Mouse (Mus musculus) WW6 (cell line): Measurements from ENCODE around the gene Pex7.

Source experiments
- DNase-seq: peaks from one replicate; pipeline ENCODE4 v3.0.0-alpha.2; 2013; ENCODE audit warnings: low read depth, low spot score

Pex7 gene

DNA sequence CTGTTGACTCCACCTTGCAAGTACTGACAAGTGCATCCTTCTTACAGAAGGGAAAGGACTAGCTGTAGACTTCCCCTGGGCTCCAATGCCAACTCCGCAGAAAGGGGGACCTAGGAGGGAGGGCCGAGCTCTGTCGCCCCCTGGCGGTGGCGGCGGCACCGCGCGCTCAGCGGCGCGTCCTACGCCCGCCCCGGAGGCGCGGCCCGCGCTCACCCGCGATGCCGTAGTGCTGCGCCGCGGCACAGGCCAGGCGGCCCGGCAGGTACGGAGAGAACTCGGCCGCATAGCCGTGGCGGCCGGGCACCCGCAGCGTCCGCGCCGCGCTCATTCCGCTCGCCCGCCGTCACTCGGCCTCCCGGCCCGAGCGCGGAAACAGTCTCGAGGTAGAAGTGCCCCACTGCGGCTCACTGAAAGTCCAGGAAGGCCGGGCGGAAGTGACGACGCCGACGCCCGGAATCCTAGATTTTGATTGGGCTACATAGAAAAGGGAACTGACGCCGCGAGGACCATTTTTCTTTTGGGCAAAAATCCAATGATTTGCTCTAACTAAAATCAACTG lies at the start of gene Pex7:
Gene Pex7 (minus strand): TSS at position 444 of the 559 bp plus-strand sequence.
- DNase-seq, result peak; percentile 79

DNA sequence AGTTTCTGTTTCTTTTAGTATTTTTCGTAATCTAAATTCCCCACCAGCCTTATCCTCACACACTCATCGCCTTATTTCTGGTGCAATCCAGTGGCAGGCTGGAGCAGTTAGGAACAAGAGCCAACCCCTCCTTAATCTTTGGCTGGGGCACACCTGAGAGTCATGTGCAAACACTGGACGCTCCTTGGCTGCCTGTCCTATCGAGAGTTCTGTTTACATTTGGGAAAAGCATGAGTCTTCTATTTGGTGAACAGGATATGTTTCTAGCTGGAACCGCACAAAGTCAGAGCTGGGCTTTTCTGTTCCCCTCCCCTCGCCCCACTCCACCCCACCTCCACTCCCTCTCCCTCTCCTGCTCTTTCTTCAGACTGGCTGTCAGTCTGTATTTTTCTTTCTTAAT lies 49.3 kb upstream of the Pex7 start:
- DNase-seq, result no peak

DNA sequence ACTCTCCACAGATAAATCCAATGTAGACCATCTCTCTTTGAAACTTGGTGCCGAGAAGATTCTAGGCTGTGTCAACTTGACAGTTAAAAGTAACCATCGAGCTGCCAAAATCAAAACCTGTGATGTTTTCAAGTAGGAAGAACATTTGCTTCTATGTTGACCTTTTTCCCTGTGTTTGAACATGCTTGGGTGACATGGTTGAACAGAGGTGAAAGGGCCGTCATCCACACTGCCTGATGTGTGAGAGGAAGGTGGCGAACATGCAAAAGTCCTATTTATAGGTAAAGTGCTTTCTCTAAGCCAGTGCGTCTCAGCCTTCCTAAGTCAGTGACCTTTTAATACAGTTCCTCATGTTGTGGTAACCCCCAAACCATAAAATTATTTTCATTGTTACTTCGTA lies 48.3 kb upstream of the Pex7 start:
- no peak for DNase-seq

DNA sequence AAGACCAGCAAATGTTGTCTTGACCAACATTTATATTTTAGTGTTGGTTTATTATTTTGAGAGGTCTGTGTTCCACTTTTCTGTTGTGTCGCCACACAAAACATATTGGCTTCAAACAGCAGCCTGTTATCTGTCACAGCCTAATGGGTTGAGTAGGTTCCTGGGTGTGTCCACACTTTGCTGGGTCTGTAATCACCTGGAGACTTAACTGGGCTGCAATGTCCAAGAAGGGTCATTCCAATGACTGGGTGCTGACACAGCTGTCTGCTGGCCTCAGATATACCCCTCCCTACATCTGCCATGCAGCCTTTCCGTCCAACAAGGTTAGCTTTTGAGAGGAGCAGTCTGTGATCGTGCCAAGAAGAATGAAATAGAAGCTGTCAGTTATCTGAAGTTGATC lies 47.1 kb upstream of the Pex7 start:
- DNase-seq, result no peak

DNA sequence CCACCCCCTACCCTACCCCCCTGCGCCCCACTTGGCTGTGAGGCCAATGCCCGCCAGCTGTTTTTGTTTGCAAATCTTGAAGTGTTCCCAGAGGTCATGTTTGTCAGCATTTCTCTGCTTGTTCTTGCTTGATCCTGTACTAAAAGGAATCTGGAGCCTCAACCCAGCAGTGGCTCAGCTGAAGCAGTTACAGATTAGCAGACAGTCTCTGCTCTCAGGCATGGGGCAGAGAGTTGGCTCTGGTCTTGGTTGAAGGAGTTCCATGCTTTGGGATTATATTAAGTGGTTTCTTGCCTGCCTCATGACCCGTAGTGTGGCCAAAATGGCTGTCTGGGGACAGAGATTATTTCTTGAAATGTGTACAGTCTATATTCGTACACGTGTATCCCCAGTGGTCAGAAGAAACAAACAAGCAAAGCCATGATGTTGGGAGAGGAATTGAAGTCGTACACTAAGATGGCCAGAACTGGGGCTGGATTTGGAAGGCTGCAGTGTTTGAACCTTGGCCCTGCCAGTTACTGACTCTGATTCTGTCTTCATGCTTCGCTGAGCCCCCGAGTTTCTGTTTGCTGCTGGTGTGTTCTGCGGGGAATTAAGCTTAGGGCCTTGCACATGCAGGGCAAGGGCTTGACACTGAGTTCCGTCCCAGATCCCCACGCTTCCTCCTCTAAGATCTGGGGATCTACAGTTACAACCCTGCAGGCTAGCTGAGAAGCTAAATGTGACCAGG lies 45.7 kb upstream of the Pex7 start:
- DNase-seq, result no peak

DNA sequence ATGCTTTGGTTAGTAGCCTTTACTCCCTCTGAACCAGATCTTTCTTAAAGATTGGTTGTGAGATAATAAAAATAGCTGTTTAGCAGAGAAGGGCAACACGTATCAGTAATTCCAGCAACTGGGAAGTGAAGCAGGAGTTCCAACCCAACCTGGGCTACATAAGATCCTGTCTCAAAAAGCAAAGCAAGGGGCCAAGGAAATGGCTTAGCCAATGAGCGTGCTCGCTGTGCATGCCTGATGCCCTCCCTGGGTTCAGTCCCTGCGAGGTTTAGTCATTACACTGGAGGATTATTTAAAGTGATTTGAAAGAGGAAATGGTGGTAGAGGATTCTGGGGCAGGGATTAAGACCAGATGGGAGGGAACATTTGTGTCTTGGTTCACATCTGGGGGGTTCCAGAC lies 41.6 kb upstream of the Pex7 start:
- DNase-seq, result no peak

DNA sequence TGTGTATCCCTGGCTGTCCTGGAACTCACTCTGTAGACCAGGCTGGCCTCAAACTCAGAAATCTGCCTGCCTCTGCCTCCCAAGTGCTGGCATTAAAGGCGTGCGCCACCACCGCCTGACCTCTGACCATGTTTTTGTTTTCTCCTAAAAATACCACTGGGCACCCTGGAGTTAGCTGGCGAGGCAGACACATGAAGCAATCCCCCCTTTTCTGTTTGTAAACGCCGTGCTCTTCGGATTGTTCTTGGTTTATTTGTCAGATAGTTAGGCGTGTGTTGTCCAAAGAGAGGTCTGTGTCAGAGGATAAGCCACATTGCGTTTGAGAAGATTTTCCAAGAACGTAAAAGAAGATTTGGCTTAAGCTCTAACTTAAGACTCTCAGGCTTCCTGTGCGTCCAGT lies 40.9 kb upstream of the Pex7 start:
- no peak for DNase-seq

DNA sequence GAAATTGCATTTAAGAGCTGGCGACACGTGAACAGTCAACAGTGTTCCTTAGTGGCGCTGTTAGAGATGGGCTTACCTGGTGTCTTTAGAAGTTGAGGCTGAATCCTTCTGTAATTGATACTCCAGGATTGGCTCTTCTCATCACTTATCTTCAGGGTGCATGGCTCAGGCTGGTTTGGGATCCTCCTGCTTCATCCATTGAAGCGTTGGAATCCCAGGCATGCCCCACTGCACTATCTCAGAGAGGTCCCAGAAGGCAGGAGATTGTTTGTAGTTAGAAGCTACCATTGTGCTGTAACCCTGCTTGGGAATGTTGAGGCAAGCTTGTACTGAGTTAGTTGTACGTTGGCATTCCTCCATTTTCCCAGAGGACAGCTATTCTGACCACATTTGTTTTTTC lies 40.4 kb upstream of the Pex7 start:
- no peak for DNase-seq

DNA sequence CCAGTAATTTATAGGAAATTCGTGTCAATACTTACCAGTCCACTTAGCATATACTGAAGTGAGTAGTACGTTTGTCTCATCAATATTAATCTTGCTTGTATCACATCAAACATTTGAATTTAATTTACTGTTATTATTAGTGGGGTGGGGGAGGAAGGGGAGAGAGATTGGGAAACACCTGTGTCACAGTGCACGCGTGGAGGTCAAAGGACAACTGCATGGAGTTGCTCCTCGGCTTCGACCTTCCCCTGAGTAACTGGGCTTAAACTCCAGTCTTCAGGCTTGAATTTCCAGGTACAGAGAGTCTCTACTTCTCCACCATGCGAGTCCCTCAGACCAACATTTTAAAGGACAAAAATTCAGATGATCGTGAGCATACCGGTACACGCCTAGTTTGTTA lies 40.0 kb upstream of the Pex7 start:
- no peak for DNase-seq

DNA sequence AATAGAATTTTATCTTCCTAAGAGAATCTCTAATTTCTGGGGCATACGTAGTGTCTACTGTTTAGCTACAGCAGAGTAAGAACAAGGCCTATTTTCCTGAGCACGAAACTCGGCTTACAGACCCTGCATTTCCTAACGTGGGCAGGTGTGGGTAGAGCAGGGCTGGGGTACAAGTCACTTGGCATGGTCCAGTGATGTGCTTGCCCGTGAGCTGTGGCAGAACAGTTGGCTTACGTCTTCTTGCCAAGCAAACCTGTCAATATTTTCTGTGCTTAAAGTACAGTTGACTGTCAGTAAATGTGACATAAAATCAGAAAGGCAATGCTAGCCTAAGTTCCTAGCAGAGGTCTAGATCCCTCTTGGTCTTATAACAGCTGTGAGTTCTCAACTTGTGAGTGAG lies 39.2 kb upstream of the Pex7 start:
- no peak for DNase-seq

DNA sequence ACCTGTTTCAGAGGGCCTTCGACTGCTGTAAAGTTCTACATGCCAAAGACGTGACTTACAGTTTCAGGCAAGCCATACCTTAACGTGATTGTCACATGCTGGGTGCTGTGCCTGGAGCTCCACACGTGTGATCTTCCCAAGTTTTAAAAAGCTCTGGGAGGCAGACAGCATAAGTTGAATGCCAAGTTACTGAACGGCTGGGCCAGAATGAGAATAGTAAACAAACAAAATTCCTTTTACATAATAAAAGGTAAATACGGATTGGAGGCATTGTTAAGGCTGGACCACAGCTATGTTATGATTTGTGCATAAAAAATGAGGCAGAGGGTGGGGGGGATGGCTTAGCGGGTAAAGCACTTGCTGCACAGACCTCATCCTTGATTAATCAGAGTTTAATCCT lies 38.2 kb upstream of the Pex7 start:
- DNase-seq, result no peak

DNA sequence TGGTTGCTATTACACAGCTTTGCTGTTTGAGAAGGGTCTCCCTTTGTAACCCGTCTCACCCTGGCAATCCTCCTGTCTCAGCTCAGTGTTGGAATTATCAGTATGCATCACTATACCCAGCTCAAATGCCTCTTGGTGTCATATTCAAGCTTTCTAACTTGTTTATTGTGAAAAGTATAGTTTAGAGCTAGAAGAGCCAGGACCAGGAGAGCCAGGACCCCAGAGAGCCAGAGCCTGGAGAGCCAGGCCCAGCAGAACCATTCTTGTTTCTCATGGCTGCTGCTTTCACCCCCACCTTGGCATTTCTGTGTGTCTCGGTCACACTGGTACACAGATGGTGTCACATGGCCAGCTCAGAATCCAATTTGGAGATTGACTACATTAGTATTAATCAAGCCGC lies 35.1 kb upstream of the Pex7 start:
- DNase-seq, result no peak

DNA sequence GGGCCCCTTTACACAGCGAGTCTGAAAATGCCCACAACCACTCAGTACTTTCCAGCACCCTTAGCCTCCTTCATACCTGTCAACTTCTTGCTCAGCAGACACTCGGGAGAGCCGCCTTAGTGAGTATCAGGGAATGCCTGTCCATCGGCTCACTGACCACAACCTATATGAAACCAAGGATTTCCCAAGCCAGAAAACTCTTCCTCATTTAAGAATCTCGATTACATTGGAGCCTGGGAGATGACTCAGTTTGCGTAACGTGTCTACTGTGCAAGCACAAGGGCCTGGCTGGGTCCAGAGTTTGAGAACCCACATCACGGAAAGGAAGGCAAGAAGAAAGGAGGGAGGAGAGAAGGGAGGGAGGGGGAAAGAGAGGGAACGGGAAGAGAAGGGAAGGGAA lies 34.4 kb upstream of the Pex7 start:
- no peak for DNase-seq

DNA sequence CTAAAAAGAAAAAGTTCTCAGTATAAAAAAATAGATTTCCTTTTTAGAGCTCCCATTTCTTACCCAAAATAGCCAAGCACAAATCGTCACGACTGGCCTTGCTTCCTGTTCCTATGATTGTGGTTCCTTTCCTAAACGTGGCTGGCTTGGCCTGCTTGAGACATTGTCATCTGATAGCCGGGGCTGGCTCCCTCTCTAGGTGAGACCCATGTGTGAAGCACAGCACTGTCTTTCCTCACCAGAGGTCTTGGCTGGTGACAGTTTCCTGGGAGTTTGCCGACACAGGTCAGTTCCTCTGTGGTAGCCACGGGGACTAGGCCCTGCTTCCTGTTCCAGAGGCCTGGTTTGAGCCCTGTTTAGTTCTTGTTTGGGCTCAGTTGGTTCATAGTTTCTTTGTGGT lies 33.6 kb upstream of the Pex7 start:
- no peak for DNase-seq

DNA sequence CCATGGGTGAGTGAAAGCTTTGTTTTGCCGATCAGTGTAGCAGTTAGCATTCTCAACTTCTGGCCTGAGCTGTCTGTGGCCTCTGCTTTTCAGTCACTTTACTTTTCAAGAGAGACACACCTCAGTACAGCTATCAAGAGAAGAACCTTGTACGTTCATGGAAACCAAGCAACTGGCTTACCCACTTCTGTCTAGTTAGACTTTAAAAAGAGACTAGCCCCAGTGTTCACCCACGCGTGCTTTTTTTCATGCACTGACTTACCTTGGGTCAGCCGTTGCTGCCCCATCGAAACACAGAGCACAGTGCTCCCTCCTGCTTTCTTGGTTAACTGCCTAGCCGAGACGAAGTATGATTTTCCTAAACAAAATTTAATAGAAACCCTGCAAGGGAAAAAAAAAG lies 33.1 kb upstream of the Pex7 start:
- DNase-seq, result no peak

DNA sequence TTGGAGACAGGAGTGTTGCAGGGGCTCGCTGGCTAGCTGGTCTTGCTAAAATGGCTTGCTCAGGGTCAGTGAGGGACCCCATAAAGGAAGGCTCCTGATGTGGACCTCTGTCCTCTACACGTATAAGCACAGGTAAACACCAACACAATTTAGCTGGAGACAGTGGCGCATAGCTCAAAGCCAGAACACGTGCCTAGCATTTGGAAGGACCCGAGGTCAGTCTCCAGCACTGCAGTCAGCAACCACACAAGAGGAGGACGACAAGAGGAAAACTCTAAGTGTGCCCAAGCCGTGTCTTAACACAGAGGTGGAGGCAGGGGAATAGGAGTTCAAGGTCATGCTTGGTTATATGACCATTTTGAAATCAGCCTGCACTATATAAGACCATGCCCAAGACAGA lies 32.6 kb upstream of the Pex7 start:
- no peak for DNase-seq

DNA sequence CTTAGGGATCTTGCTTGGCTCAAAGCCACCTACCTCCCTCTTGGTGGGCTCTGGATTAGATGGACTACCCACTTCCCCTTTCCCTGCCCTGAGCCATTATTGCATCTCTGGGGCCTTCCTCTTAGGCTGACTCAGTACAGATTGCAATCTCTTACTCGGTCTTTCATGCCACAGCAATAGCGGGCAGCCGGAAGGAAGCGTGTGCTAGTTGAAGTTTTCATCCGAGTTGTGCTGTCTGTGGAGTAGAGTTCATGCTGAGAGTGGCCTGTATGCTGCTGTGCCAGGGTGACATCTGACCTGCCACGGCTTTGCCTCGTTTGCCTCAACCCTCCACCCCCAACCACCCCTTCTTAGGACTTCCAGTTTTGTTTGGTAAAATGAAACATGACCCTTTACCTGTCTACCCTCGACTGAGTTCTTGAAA lies 31.8 kb upstream of the Pex7 start:
- no peak for DNase-seq

DNA sequence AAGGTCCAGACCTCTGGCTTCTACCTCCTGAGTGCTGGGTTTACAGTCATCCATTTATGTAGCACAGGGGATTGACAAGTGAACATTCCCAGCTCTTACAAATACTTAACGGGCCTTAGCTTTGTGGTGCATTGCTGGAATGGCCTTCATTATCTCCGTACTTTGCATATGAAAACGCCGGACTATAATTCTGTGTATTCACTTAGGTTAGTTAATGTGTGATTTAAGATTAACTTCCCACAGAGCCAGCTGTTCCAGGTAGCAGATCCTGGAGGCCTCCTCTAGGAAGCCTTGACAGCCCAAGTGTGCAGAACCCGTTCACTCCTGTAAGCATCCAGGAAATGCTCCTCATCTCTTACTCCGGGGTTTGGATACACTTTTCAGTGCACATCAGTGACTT lies 31.2 kb upstream of the Pex7 start:
- DNase-seq, result no peak

DNA sequence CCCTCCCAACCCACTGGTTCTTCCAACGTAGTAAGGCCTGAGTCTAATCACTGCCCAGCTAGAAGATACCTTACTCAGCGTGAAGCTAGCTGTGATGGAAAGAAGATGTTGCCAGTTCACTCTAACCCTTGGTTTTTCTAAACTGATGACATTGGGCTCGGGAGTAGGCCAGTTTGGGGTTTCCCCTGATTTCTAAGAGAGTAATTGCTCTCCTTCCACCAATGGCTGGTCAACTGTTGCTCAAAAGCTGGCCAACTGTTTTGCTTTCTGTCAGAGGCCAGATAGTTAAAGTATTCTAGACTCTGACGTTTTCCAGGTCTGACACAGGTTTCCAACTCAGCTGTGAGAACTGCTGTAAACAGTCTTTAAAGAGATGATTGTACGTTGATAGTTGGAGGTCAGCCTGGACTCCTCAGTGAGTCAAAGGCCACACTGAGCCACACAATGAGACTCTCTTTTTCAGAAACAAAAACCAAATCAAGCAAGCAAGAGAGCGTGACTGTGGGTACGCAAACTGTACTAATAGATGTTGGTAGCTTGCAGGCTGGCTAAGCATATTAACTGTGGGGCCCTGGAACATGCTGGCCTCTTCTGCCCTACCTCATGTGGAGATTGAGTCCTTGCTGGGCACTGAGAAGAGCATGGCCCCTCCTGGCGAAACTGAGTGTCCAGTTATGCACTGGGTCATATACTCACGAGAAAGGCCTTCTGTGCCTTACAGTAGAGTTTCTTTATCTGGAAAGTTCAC lies 29.6 kb upstream of the Pex7 start:
- DNase-seq, result no peak

DNA sequence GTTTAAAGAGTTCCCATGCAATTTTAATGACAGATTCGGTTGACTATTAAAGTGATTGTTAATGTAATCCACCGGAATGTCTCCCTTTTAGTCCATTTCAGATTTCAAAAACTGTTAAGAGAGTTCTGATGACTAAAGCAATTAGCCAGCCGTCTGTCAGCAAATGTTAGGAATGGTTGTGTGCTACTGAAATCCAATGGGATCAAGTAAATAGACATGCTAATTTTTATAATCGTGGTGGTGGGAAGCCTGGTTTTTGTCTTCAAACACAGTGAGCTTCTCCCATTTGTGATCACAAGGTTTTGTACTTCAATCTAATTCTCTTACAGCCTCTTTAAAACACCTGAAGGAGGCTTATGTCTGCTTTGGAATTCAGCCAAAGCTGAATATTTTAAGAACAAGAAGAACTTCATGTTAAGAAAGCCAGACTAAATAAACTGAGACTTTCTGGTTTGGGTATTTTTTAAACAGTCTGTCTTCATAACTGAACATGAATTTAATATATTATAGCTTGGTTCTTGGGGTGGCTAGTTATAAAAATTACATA lies 28.4 kb upstream of the Pex7 start:
- no peak for DNase-seq

DNA sequence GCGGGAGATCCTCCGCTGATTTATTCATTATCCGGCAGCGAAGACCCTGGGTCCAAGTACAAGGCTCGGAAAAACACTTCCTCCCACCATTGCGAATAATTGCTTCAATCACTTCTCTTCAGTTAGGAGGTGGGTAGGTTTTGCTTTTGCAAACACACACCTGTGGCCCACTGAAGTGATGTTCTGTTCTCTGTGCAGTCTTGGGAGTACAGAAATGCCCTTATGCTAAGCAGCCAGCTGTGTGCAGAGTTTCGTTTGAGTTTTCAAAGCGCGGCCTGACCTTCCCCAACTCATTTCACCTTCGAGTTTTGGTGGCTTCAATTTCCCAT lies 27.8 kb upstream of the Pex7 start:
- DNase-seq, result no peak

DNA sequence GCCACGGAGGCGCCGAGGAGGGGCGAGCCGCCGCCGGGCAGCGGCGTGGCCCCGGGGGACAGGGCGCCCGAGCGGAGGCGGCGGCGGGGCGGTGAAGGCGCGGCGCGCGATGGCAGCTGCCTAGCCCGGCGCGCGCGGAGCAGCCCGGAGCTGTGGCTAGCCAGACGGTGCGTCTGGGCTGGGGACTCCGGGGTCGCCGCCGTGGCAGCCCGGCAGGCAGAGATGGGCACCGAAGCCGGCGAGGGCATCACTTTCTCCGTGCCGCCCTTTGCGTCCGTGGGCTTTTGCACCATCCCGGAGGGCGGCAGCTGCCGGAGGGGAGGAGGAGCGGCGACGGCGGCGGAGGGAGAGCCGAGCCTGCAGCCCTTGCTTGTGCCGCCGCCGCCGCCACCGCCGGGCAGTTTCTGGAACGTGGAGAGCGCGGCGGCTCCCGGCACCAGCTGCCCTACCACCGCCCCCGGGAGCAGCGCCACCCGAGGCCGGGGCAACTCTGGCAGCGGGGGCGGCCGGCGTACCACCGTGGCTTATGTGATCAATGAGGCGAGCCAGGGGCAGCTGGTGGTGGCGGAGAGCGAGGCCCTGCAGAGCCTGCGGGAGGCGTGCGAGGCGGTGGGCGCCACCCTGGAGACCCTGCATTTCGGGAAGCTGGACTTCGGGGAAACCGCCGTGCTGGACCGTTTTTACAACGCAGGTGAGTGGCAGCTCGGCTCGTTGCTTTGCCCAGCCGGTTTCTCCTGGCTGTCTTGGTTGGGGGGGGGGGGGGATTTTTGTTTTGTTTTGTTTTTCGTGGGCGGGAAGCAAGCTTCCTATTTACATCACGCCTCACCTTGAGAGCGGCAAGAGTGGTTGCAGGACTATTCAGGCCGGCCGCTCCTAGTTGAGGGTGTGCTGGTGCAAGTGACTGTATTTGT lies 27.1 kb upstream of the Pex7 start, which contains the start of gene Map3k5:
Gene Map3k5 (plus strand): TSS at position 89 of the 911 bp plus-strand sequence.
- no peak for DNase-seq
